Mouse (Mus musculus) lung, embryonic 15.5 days (tissue): ENCODE data around the gene Aig1. TPM values are rescaled to one million over a fixed set of nuclear protein-coding genes. Genes with fewer than 3 reads are reported as not detected.

Source experiments
- ATAC-seq: fragments of 200-750 bp; cut with Nextera tagmentation; 2 replicates; pipeline ENCODE4 v1.8.0; 2017; ENCODE audit warnings: moderate number of reproducible peaks, borderline replicate concordance; ENCODE audit not compliant: low FRiP score, low TSS enrichment; ENCODE audit errors: extremely low read depth
- H3K27ac ChIP-seq: fragments of 300-500 bp; sonication (generic); 2 replicates; pipeline ENCODE4 v1.5.1; 2015; ENCODE audit warnings: moderate library complexity, mild to moderate bottlenecking, inconsistent platforms
- H3K27me3 ChIP-seq: fragments of 300-500 bp; sonication (generic); 2 replicates; pipeline ENCODE4 v1.6.1; 2015; ENCODE audit warnings: inconsistent platforms
- H3K36me3 ChIP-seq: fragments of 300-500 bp; sonication (generic); 2 replicates; pipeline ENCODE4 v1.6.1; 2015; ENCODE audit warnings: inconsistent platforms
- H3K4me1 ChIP-seq: fragments of 300-500 bp; sonication (generic); 2 replicates; pipeline ENCODE4 v1.6.1; 2015; ENCODE audit warnings: inconsistent platforms
- H3K4me2 ChIP-seq: fragments of 300-500 bp; sonication (generic); 2 replicates; pipeline ENCODE4 v1.6.1; 2015; ENCODE audit warnings: inconsistent platforms, mild to moderate bottlenecking, moderate library complexity
- H3K4me3 ChIP-seq: fragments of 300-500 bp; sonication (generic); 2 replicates; pipeline ENCODE4 v1.5.1; 2015; ENCODE audit warnings: mild to moderate bottlenecking, inconsistent platforms
- H3K9ac ChIP-seq: fragments of 300-500 bp; sonication (generic); 2 replicates; pipeline ENCODE4 v1.6.1; 2015; ENCODE audit warnings: inconsistent platforms
- H3K9me3 ChIP-seq: fragments of 300-500 bp; sonication (generic); 2 replicates; pipeline ENCODE4 v1.6.1; 2016; ENCODE audit warnings: inconsistent platforms
- WGBS: fragments of 180-500 bp; shearing (Covaris S2); methylation state at CpG from one replicate; pipeline ENCODE4 v1.1.7; 2015; 5-methylcytosine and 5-hydroxymethylcytosine counted together
- polyA plus RNA-seq: library from polyadenylated mRNA; unstranded; fragments of >200 nt; fragmentation: Nextera tagmentation; extraction: Ambion mirVana; gene quantifications from 2 replicates; pipeline ENCODE4 v1.2.1, GENCODE M21; 2015

The Aig1 gene
- polyA plus RNA-seq, 1 experiment from 2014 or later: 47.9 TPM

DNA sequence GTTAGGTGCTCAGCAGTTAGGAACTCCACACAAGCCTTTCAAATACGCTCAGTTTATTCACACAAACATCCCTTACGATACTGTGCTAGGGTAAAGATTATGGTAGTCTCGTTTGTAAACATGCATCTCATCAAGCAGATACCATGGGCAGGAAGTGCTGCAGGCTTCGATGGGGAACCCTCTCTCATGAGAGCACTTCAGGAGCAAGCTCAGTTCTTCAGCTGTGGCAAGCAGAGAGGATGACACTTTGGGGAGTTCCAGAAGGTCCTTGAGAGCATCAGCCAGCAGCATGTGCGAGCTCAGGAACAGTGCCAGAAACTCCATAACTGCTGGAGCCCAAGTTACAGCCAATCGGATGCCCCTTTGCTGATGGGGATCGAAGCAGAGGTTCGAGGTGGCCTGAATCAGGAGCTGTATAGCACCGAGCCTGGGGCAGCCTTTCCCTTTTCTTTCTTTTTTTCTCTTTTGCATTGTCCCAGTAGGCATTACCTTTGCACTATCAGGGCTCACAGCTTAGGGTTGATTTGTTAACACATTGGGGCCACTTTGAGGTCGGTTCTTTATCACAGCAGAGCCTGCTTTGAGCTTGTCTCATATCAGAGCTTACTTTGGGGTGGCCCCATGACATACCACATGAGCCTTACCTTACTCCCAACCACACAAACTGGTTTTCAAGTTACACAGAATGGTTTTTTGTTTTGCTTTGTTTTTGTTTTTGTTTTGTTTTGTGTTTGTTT lies 5.7 kb upstream of the Aig1 start:
- WGBS: 65% methylated on average over 10 of the region's 10 CpGs
- H3K36me3 ChIP-seq: no peaks in the 10 kb centered on the region
- 0 out of 2 replicates have a peak, but pooled peaks cover 3% of the 10 kb centered on the region for H3K4me1 ChIP-seq
- H3K27me3 ChIP-seq: no peaks in the 10 kb centered on the region
- ATAC-seq: no peak
- no peak overlapping the region for H3K4me3 ChIP-seq
- no peak overlapping the region for H3K4me2 ChIP-seq
- no peaks in the 10 kb centered on the region for H3K9me3 ChIP-seq
- H3K27ac ChIP-seq: no peak overlapping the region
- no peak overlapping the region for H3K9ac ChIP-seq

DNA sequence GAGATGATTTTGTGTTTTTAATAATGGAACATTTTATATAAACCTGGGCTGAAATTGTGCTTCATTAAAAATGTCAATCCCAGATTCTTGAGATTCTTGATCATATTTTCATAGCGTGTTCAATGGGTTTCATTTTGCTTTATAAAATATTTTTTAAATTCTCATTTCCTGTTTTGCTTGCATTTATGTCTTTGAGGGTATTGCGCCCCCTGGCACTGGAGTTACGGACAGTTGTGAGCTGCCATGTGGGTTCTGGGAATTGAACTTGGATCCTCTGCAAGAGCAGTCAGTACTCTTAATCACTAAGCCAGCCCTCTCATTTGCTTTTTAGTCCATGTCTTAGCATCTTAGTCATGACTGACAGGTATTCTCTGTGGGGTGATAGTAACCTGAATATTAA lies 1.8 kb upstream of the Aig1 start:
- no peak for ATAC-seq
- no peak overlapping the region for H3K9ac ChIP-seq
- no peak overlapping the region for H3K4me3 ChIP-seq
- H3K4me2 ChIP-seq: no peak overlapping the region
- H3K27me3 ChIP-seq: no peaks in the 10 kb centered on the region
- H3K36me3 ChIP-seq: no peaks in the 10 kb centered on the region
- no peaks in the 10 kb centered on the region for H3K9me3 ChIP-seq
- WGBS: 76% methylated on average over 3 of the region's 3 CpGs
- H3K4me1 ChIP-seq: peaks cover 12% of the 10 kb centered on the region
- no peak overlapping the region for H3K27ac ChIP-seq

DNA sequence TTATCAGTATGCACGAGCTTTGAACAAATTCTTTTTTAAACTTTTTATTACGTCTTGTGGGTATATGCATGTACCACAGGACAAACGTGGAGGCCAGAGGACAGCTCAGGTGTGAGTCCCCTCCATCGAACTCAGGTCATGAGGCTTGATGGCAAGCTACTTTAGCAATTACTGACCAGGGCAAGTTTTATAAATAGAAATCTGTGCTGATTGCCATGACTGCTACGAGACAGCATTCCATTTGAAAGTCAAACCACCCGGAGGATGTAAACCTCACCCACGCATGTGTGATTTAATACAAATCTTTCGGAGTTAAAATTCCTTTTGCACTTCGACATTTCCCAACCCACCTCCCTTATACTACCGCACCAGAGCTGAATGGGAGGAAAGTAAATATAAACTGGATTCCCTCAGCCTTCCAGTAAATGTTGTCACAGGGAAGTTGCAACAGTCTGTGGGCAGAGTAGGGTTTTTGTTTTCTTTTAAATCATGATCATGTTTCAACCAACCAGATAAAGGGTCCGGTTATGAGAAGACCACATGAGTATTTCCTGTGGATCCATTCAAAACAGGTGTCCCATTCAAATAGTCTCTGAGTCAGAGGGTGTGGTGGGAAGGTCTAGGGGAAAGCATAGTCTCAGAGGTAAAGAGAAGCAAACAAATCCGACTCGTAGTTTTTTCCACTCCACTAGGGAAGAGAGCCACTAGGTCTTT lies 699 bp upstream of the Aig1 start:
- H3K9ac ChIP-seq: peak overlapping the region; percentile 65; the same call in 1 of the 2 replicates
- peak overlapping the region; percentile 78 for H3K4me3 ChIP-seq
- H3K36me3 ChIP-seq: no peaks in the 10 kb centered on the region
- H3K27me3 ChIP-seq: no peaks in the 10 kb centered on the region
- peaks cover 12% of the 10 kb centered on the region for H3K4me1 ChIP-seq
- peak; percentile 32; the same call in 1 of the 2 replicates for ATAC-seq
- 22% methylated on average over 13 of the region's 13 CpGs for WGBS
- no peaks in the 10 kb centered on the region for H3K9me3 ChIP-seq
- peak overlapping the region; percentile 24; the same call in 1 of the 2 replicates for H3K27ac ChIP-seq
- peak overlapping the region; percentile 69 for H3K4me2 ChIP-seq

DNA sequence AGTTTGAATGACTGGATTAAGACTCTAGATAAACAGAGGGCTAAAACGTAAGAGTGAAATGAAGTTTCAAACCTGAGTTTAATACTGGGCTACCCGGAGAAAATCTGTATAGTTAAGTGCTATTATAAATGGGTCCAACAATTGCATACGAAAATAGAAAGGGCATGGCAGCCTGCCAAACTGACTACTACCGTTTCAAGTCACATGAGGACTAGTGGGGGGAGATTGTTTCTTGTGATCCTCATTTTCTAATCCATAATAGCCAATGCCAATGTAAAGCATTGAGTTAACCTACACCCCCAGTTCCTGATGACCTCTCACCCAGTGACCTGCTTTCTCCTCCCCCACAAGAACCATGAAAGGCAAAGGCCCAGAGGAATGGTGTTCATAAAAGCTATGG lies 2.4 kb downstream of the Aig1 start:
- Histone ChIP-seq H3K27me3 (no peaks in the 10 kb centered on the region), H3K9me3 (no peaks in the 10 kb centered on the region), H3K36me3 (no peaks in the 10 kb centered on the region), H3K4me2 (no peak overlapping the region), H3K4me3 (no peak overlapping the region), H3K9ac (no peak overlapping the region), H3K27ac (peak overlapping the region; percentile 8), H3K4me1 (peaks cover 18% of the 10 kb centered on the region)
- 15% methylated on average over 4 of the region's 4 CpGs for whole genome bisulfite sequencing
- ATAC-seq: no peak

DNA sequence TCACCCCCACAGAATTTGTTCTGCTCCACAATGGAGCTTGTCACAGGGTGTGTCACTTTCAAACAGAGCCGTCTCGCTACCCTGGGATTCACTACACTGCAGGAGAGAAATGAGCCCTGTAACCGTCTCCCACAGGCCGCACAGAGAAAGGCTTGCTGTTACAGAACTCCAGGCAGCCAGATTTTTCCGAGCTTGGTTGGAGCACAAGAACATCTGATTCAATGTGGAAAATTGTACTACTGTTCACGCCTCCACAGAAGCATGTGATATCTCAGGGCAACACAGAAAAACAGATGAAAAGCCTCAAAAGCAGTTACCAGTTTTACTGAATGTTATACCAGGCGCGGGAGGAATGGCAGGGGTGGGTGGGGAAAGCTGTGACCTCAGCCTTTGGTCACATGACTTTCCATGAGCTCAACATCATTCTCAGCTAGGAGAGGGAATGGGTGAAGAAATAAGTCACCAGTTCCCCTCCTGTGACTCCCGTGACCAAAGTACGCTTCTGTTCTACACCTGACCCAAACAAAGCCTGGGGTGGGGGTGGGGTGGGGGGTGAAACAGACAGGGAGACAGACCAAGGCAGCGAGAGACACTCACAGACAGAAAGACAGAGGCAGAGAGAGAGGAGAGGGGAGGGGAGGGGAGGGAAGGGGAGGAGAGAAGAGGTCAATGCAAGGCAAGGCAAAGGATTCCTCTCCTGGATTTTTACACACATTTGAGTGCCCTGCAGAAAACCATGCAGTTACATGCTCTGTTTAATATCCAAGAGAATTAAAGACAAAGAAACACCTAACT lies 7.5 kb downstream of the Aig1 start:
- Histone ChIP-seq H3K27ac (no peak overlapping the region; the same call in 1 of the 2 replicates), H3K4me1 (peaks cover 24% of the 10 kb centered on the region), H3K4me2 (0 out of 2 replicates have a peak overlapping the region, but pooled peaks have one; percentile 18), H3K27me3 (no peaks in the 10 kb centered on the region), H3K9me3 (no peaks in the 10 kb centered on the region), H3K9ac (no peak overlapping the region), H3K4me3 (no peak overlapping the region), H3K36me3 (no peaks in the 10 kb centered on the region)
- ATAC-seq: peak; percentile 32; the same call in 1 of the 2 replicates
- WGBS: 30% methylated on average over 11 of the region's 11 CpGs

DNA sequence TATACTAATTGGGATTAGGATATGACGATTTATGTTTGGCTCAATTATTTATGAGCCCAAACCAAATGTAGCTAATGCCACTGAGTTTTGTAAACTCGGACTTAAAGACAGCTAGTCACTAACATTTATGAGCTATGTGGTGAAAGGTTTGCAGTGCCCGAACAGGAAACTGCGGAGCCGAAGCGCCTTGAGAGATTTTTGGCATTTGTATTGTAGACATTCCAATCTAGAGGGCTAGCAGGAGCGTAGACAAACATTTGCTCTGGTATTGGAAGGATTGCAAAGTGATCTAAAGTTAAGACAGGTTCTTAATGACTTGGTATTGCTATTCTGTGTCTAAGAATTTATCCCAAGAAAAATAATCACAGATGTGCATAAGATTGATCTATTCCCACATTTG lies 12.3 kb downstream of the Aig1 start:
- Histone ChIP-seq H3K4me1 (peaks cover 34% of the 10 kb centered on the region), H3K4me2 (peak overlapping the region; percentile 29), H3K27ac (peak overlapping the region; percentile 65), H3K27me3 (no peaks in the 10 kb centered on the region), H3K9ac (no peak overlapping the region), H3K9me3 (no peaks in the 10 kb centered on the region), H3K36me3 (no peaks in the 10 kb centered on the region), H3K4me3 (no peak overlapping the region)
- 23% methylated on average over 7 of the region's 7 CpGs for WGBS
- peak; percentile 69; the same call in 1 of the 2 replicates for ATAC-seq

DNA sequence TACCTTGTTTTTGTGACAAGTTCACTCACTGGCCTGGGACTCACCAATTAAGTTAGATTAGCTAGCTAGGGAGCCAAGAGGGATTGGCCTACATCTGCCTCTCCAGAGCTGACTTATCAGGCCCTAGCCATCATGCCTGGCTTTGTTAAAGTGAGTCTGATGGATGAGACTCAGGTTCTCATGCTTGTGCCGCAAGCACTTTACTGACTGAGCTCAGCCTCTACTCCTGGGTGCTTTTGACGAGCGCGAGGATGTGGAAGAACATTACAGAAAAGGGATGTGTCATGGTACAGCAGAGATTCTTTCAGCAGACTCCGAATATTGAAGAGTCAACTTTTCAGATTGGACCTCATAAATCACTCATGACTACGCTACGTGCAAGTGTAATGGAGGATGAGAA lies 12.8 kb downstream of the Aig1 start:
- Histone ChIP-seq H3K4me1 (peaks cover 29% of the 10 kb centered on the region), H3K36me3 (no peaks in the 10 kb centered on the region), H3K9ac (no peak overlapping the region), H3K9me3 (no peaks in the 10 kb centered on the region), H3K27me3 (no peaks in the 10 kb centered on the region), H3K4me2 (peak overlapping the region; percentile 29), H3K27ac (peak overlapping the region; percentile 65), H3K4me3 (no peak overlapping the region)
- peak; percentile 42; the same call in 1 of the 2 replicates for ATAC-seq
- 29% methylated on average over 7 of the region's 7 CpGs for WGBS

DNA sequence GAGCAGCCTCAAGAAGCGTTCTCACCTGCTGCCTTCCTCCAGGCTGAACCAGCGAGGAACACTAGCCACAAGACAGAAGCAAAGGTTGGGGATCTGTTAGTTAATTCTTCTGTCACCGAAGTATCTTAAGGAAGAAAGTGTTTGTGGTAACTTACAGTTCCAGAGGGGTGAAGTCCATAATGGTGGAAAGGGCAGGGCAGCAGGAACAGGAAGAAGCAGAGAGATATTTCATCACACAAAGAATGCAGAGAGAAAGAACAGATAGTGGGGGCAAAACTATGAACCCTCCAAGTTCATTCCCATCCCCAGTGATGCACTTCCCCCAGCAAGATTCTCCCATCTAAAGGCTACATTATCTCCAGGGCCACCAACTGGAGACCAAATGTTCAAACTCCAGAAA lies 13.7 kb downstream of the Aig1 start:
- H3K27me3 ChIP-seq: no peaks in the 10 kb centered on the region
- H3K36me3 ChIP-seq: no peaks in the 10 kb centered on the region
- no peak overlapping the region for H3K4me3 ChIP-seq
- 86% methylated on average over 3 of the region's 3 CpGs for WGBS
- H3K27ac ChIP-seq: peak overlapping the region; percentile 65; the same call in 1 of the 2 replicates
- H3K9ac ChIP-seq: no peak overlapping the region
- no peak for ATAC-seq
- H3K4me2 ChIP-seq: no peak overlapping the region
- H3K9me3 ChIP-seq: no peaks in the 10 kb centered on the region
- H3K4me1 ChIP-seq: peaks cover 29% of the 10 kb centered on the region

DNA sequence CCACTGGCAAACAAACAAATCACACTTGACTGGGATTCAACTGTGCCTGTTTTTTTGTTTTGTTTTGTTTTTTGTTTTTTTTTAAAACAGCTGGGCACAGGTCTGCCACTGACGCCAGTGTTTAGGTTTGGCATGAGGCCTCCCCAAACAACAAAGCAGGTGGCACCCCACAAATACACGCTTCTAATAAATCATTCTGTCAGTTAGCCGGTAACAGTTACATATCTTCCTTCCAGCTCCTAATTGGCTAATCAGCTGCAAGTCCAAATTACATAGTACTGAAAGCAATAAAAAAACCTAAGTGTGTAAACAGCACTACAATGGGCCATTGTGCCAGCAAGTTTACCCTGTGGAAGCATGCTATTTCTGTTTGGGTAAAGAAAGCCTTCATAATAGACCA lies 18.7 kb downstream of the Aig1 start:
- H3K9ac ChIP-seq: no peak overlapping the region
- 43% methylated on average over 3 of the region's 3 CpGs for WGBS
- H3K9me3 ChIP-seq: no peaks in the 10 kb centered on the region
- H3K36me3 ChIP-seq: no peaks in the 10 kb centered on the region
- peaks cover 10% of the 10 kb centered on the region for H3K4me1 ChIP-seq
- H3K4me3 ChIP-seq: no peak overlapping the region
- H3K27me3 ChIP-seq: no peaks in the 10 kb centered on the region
- no peak for ATAC-seq
- no peak overlapping the region for H3K4me2 ChIP-seq
- H3K27ac ChIP-seq: no peak overlapping the region

DNA sequence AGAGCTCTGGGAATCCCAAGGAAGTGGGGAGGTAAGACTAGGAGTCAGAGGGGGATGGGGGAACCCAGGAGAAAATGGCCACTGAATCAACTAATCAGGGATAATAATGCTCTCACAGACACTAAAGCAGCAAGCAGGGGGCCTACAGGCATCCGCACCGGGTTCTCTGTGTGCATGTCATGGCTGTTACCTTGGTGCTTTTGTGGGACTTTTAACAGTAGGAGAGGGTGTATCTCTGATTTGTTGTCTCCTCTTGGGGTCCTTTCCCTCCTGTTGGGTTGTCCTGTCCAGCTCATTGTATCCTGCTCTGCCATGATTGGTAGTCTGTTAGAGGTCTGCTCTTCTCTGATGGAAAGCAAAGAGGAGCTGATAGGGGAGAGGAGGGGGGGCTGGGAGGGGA lies 19.6 kb downstream of the Aig1 start:
- peaks cover 13% of the 10 kb centered on the region; the same call in 1 of the 2 replicates for H3K4me1 ChIP-seq
- no peaks in the 10 kb centered on the region for H3K9me3 ChIP-seq
- no peaks in the 10 kb centered on the region for H3K36me3 ChIP-seq
- H3K4me2 ChIP-seq: no peak overlapping the region
- 85% methylated on average over 2 of the region's 2 CpGs for WGBS
- no peak for ATAC-seq
- no peaks in the 10 kb centered on the region for H3K27me3 ChIP-seq
- no peak overlapping the region for H3K4me3 ChIP-seq
- H3K9ac ChIP-seq: no peak overlapping the region
- H3K27ac ChIP-seq: no peak overlapping the region

DNA sequence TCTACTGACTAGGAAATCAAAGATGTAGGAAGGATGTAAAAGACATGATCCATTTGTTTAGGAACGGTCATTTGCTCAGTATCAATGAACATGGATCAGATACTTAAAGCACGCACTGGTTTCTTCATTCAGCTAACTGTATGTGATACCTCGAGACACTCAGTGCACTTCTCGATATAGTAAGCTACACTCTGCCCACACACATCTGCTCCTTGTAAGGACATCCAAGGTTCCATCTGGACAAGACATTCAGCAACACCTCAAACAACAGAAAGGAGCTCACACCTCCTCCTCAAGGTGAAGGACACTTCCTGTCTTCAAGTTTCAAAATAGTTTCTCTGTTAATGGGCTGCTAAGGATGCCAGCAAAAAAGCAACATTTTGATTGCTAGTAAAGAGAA lies 23.9 kb downstream of the Aig1 start:
- Histone ChIP-seq H3K27ac (no peak overlapping the region), H3K4me2 (no peak overlapping the region), H3K4me1 (peaks cover 10% of the 10 kb centered on the region; the same call in 1 of the 2 replicates), H3K36me3 (no peaks in the 10 kb centered on the region), H3K4me3 (no peak overlapping the region), H3K27me3 (no peaks in the 10 kb centered on the region), H3K9ac (no peak overlapping the region), H3K9me3 (no peaks in the 10 kb centered on the region)
- 50% methylated on average over 4 of the region's 4 CpGs for WGBS
- ATAC-seq: no peak
